Mouse (Mus musculus): ENCODE measurements around the gene Apom. TPM values are rescaled to one million over a fixed set of nuclear protein-coding genes. Genes with fewer than 3 reads are reported as not detected.

Gene Apom
- polyA plus RNA-seq, 1 experiment, result 0.20 TPM

GRCm38 (mm10) chr17:35100196-35100765 lies 31.6 kb downstream of the Apom start:
- Histone ChIP-seq H3ac (ENCODE audit: control insufficient read depth, insufficient read length, low read depth) (no peak overlapping the region), H3K36me3 (ENCODE audit: control insufficient read depth, insufficient read depth) (peaks cover 24% of the 10 kb centered on the region), H3K79me3 (ENCODE audit: low read depth) (no peaks in the 10 kb centered on the region), H3K27me3 (ENCODE audit: control insufficient read depth, insufficient read depth, insufficient read length) (no peaks in the 10 kb centered on the region), H3K79me2 (ENCODE audit: control insufficient read depth, insufficient read depth) (no peaks in the 10 kb centered on the region), H3K4me3 (ENCODE audit: insufficient read depth, poor library complexity, severe bottlenecking) (no peak overlapping the region)
- TF ChIP-seq MAX (IDR thresholded peaks at IDR 0.05) (no peak), CEBPB (IDR thresholded peaks at IDR 0.05; ENCODE audit: low read depth) (no peak), MYOG (IDR thresholded peaks at IDR 0.05; ENCODE audit: control insufficient read depth, extremely low read depth, insufficient read length) (no peak), USF1 (IDR thresholded peaks at IDR 0.05; ENCODE audit: low read depth) (no peak), FOSL1 (IDR thresholded peaks at IDR 0.05; ENCODE audit: insufficient read depth, low read length, poor library complexity, severe bottlenecking) (no peak)

- TF ChIP-seq MYOG (IDR thresholded peaks at IDR 0.05; ENCODE audit: control insufficient read depth, extremely low read depth, insufficient read length) (no peak), MYOD1 (IDR thresholded peaks at IDR 0.05; ENCODE audit: control insufficient read depth, insufficient read length, low read depth) (no peak), MAX (IDR thresholded peaks at IDR 0.05) (no peak), USF1 (IDR thresholded peaks at IDR 0.05; ENCODE audit: low read depth) (no peak), CTCF (IDR thresholded peaks at IDR 0.05; ENCODE audit: control insufficient read depth, insufficient read depth, insufficient read length) (no peak), CEBPB (IDR thresholded peaks at IDR 0.05; ENCODE audit: low read depth) (no peak), FOSL1 (IDR thresholded peaks at IDR 0.05; ENCODE audit: insufficient read depth, low read length, poor library complexity, severe bottlenecking) (no peak)
- Histone ChIP-seq H3K36me3 (ENCODE audit: control insufficient read depth, insufficient read depth) (peaks cover 38% of the 10 kb centered on the region), H3K79me2 (ENCODE audit: control insufficient read depth, insufficient read depth) (no peaks in the 10 kb centered on the region), H3K79me3 (ENCODE audit: low read depth) (no peaks in the 10 kb centered on the region), H3K27me3 (ENCODE audit: control insufficient read depth, insufficient read depth, insufficient read length) (no peaks in the 10 kb centered on the region), H3ac (ENCODE audit: control insufficient read depth, insufficient read length, low read depth) (no peak overlapping the region), H3K4me3 (ENCODE audit: insufficient read depth, poor library complexity, severe bottlenecking) (no peak overlapping the region)
Measured at GRCm38 (mm10) chr17:35097164-35097655, 34.6 kb downstream of the Apom start.

- no peak overlapping the region for H3K4me3 ChIP-seq (ENCODE audit: insufficient read depth, poor library complexity, severe bottlenecking)
- no peaks in the 10 kb centered on the region for H3K79me3 ChIP-seq (ENCODE audit: low read depth)
- TF ChIP-seq MAX (IDR thresholded peaks at IDR 0.05), result no peak
- no peak for TF ChIP-seq FOSL1 (IDR thresholded peaks at IDR 0.05; ENCODE audit: insufficient read depth, low read length, poor library complexity, severe bottlenecking)
- TF ChIP-seq CTCF (IDR thresholded peaks at IDR 0.05; ENCODE audit: control insufficient read depth, insufficient read depth, insufficient read length), result no peak
- no peak for TF ChIP-seq CEBPB (IDR thresholded peaks at IDR 0.05; ENCODE audit: low read depth)
- no peak for TF ChIP-seq MYOD1 (IDR thresholded peaks at IDR 0.05; ENCODE audit: control insufficient read depth, insufficient read length, low read depth)
- TF ChIP-seq USF1 (IDR thresholded peaks at IDR 0.05; ENCODE audit: low read depth), result no peak
- TF ChIP-seq MYOG (IDR thresholded peaks at IDR 0.05; ENCODE audit: control insufficient read depth, extremely low read depth, insufficient read length), result no peak
- no peaks in the 10 kb centered on the region for H3K79me2 ChIP-seq (ENCODE audit: control insufficient read depth, insufficient read depth)
- H3ac ChIP-seq (ENCODE audit: control insufficient read depth, insufficient read length, low read depth), result no peak overlapping the region
- H3K27me3 ChIP-seq (ENCODE audit: control insufficient read depth, insufficient read depth, insufficient read length), result no peaks in the 10 kb centered on the region
- peaks cover 39% of the 10 kb centered on the region for H3K36me3 ChIP-seq (ENCODE audit: control insufficient read depth, insufficient read depth)
Measured at GRCm38 (mm10) chr17:35096597-35096996, 35.3 kb downstream of the Apom start.

GRCm38 (mm10) chr17:35094475-35095365 lies 37.1 kb downstream of the Apom start:
- TF ChIP-seq MYOD1 (IDR thresholded peaks at IDR 0.05; ENCODE audit: control insufficient read depth, insufficient read length, low read depth) (no peak), CTCF (IDR thresholded peaks at IDR 0.05; ENCODE audit: control insufficient read depth, insufficient read depth, insufficient read length) (no peak), MYOG (IDR thresholded peaks at IDR 0.05; ENCODE audit: control insufficient read depth, extremely low read depth, insufficient read length) (no peak), MAX (IDR thresholded peaks at IDR 0.05) (no peak), CEBPB (IDR thresholded peaks at IDR 0.05; ENCODE audit: low read depth) (no peak), FOSL1 (IDR thresholded peaks at IDR 0.05; ENCODE audit: insufficient read depth, low read length, poor library complexity, severe bottlenecking) (no peak), USF1 (IDR thresholded peaks at IDR 0.05; ENCODE audit: low read depth) (no peak)
- Histone ChIP-seq H3K4me3 (ENCODE audit: insufficient read depth, poor library complexity, severe bottlenecking) (no peak overlapping the region), H3K79me2 (ENCODE audit: control insufficient read depth, insufficient read depth) (peaks cover 14% of the 10 kb centered on the region), H3K79me3 (ENCODE audit: low read depth) (peaks cover 3% of the 10 kb centered on the region), H3ac (ENCODE audit: control insufficient read depth, insufficient read length, low read depth) (no peak overlapping the region), H3K36me3 (ENCODE audit: control insufficient read depth, insufficient read depth) (peaks cover 28% of the 10 kb centered on the region), H3K27me3 (ENCODE audit: control insufficient read depth, insufficient read depth, insufficient read length) (no peaks in the 10 kb centered on the region)

GRCm38 (mm10) chr17:35092403-35093198 lies 39.2 kb downstream of the Apom start:
- no peaks in the 10 kb centered on the region for H3K27me3 ChIP-seq (ENCODE audit: control insufficient read depth, insufficient read depth, insufficient read length)
- peaks cover 17% of the 10 kb centered on the region for H3K79me2 ChIP-seq (ENCODE audit: control insufficient read depth, insufficient read depth)
- no peak overlapping the region for H3ac ChIP-seq (ENCODE audit: control insufficient read depth, insufficient read length, low read depth)
- peaks cover 3% of the 10 kb centered on the region for H3K79me3 ChIP-seq (ENCODE audit: low read depth)
- H3K36me3 ChIP-seq (ENCODE audit: control insufficient read depth, insufficient read depth), result peaks cover 22% of the 10 kb centered on the region
- TF ChIP-seq MYOD1 (IDR thresholded peaks at IDR 0.05; ENCODE audit: control insufficient read depth, insufficient read length, low read depth) (no peak), MAX (IDR thresholded peaks at IDR 0.05) (no peak), FOSL1 (IDR thresholded peaks at IDR 0.05; ENCODE audit: insufficient read depth, low read length, poor library complexity, severe bottlenecking) (no peak)
- H3K4me3 ChIP-seq (ENCODE audit: insufficient read depth, poor library complexity, severe bottlenecking), result no peak overlapping the region
